Mouse (Mus musculus) stomach, embryonic 16.5 days (tissue): ENCODE data around the gene Ifit2. TPM values are rescaled to one million over a fixed set of nuclear protein-coding genes. Genes with fewer than 3 reads are reported as not detected.
"Not testable (repeated sequence)": the region's sequence is repeated elsewhere in the genome, so short reads cannot be mapped to it uniquely, and the experiment has no call there.

Experiments
- ATAC-seq: fragments of 200-750 bp; cut with Nextera tagmentation; 2 replicates; pipeline ENCODE4 v1.8.0; 2017; ENCODE audit warnings: moderate number of reproducible peaks, moderate TSS enrichment; ENCODE audit not compliant: insufficient read depth, low FRiP score
- H3K27ac ChIP-seq: fragments of 300-500 bp; sonication (generic); 2 replicates; pipeline ENCODE4 v1.5.1; 2014; ENCODE audit warnings: low read length
- H3K27me3 ChIP-seq: fragments of 300-500 bp; sonication (generic); 2 replicates; pipeline ENCODE4 v1.6.1; 2014; ENCODE audit warnings: low read length, control low read depth, mixed read lengths; ENCODE audit not compliant: control insufficient read depth, insufficient read depth
- H3K36me3 ChIP-seq: fragments of 300-500 bp; sonication (generic); 2 replicates; pipeline ENCODE4 v1.6.1; 2014; ENCODE audit warnings: low read length; ENCODE audit not compliant: control insufficient read depth, insufficient read depth
- H3K4me1 ChIP-seq: fragments of 300-500 bp; sonication (generic); 2 replicates; pipeline ENCODE4 v1.6.1; 2014; ENCODE audit warnings: low read length, control low read depth, mixed read lengths; ENCODE audit not compliant: control insufficient read depth, insufficient read depth
- H3K4me2 ChIP-seq: fragments of 300-500 bp; sonication (generic); 2 replicates; pipeline ENCODE4 v1.6.1; 2014; ENCODE audit warnings: low read depth, low read length, mixed read lengths
- H3K4me3 ChIP-seq: fragments of 300-500 bp; sonication (generic); replicated peaks from 2 replicates; pipeline ENCODE4 v1.5.1; 2014; ENCODE audit warnings: mild to moderate bottlenecking, low read length
- H3K9ac ChIP-seq: fragments of 300-500 bp; sonication (generic); 2 replicates; pipeline ENCODE4 v1.6.1; 2014; ENCODE audit warnings: low read length
- H3K9me3 ChIP-seq: fragments of 300-500 bp; sonication (generic); replicated peaks from 2 replicates; pipeline ENCODE4 v1.6.1; 2016; ENCODE audit warnings: low read length, control low read depth; ENCODE audit not compliant: control insufficient read depth
- WGBS: fragments of 180-500 bp; shearing (Covaris S2); extraction: QIAGEN DNeasy Blood & Tissue Kit; methylation state at CpG from one replicate; pipeline ENCODE4 v1.1.7; 2014; 5-methylcytosine and 5-hydroxymethylcytosine counted together
- polyA plus RNA-seq: library from polyadenylated mRNA; unstranded; fragments of >200 nt; fragmentation: Nextera tagmentation; extraction: Ambion mirVana; gene quantifications from 2 replicates; pipeline ENCODE4 v1.2.1, GENCODE M21; 2015

Gene Ifit2
- polyA plus RNA-seq, 1 experiment from 2014 or later, result 6.2 TPM

DNA sequence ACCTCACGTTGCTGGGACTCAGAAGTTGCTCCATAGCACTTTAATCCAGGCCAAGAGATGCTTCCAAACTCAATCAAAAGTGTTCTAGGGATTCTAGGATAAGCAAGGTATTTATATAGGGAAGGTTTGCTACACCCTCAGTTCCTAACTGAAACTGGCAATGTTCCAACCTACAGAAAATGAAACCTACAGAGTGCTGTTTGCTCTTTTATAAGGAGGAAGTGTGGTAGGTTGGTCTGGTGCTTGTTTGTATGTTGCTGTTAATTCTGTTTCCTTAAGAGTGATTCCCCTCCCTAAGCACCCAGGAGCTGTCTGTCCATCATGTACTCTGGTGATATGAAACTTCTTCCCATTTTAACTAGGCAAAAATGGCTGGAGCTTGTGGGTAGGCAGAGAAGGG, 51.4 kb downstream of the Ifit2 start, which contains the start of gene Ifit1bl1:
Gene Ifit1bl1 (minus strand): TSS at position 69 of the 400 bp plus-strand sequence.
- H3K4me1 ChIP-seq, H3K27me3 ChIP-seq, H3K4me3 ChIP-seq, H3K9me3 ChIP-seq, H3K36me3 ChIP-seq, H3K9ac ChIP-seq, H3K27ac ChIP-seq, H3K4me2 ChIP-seq: not testable (repeated sequence)
- peak; percentile 50; the same call in 1 of the 2 replicates for ATAC-seq
- 36% methylated on average over 1 of the region's 1 CpGs for WGBS

DNA sequence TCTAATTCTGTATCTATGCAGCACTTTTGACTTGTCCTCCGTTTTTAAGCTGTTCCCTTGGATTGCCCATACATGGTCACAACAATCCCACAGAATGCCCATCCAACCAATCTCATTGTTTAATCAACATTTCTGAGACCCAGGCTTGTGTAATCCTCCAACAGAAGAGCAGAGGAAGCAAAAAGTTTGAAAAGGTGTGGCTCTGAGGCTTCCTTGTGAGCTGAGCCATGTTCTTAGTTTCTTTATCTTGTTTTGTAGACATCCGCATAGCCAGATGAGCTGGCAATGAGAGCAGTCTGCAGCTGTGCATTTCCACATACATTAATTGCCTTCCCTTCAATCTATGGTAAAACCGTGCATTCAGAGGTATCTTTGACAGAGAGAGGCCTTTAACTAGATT, 55.0 kb downstream of the Ifit2 start:
- no peak for ATAC-seq
- Histone ChIP-seq H3K9me3 (no peaks in the 10 kb centered on the region), H3K4me3 (no peak overlapping the region), H3K27me3 (no peaks in the 10 kb centered on the region), H3K4me2 (no peak overlapping the region), H3K4me1 (no peaks in the 10 kb centered on the region), H3K36me3 (no peaks in the 10 kb centered on the region), H3K27ac (no peak overlapping the region), H3K9ac (no peak overlapping the region)
- WGBS, result 82% methylated on average over 3 of the region's 3 CpGs

- not testable (repeated sequence) for H3K9ac ChIP-seq, H3K27me3 ChIP-seq, H3K9me3 ChIP-seq, H3K27ac ChIP-seq, H3K4me1 ChIP-seq, H3K4me3 ChIP-seq, H3K36me3 ChIP-seq, H3K4me2 ChIP-seq
- WGBS, result 31% methylated on average over 4 of the region's 4 CpGs
- peak; percentile 75 for ATAC-seq
Measured at GRCm38 (mm10) chr19:34607237-34608051, 57.0 kb downstream of the Ifit2 start, which contains the start of gene Ifit3b. Gene Ifit3b (plus strand): TSS chr19:34607970.

GRCm38 (mm10) chr19:34610118-34610517, 59.6 kb downstream of the Ifit2 start:
- WGBS, result 75% methylated on average over 3 of the region's 3 CpGs
- H3K4me2 ChIP-seq, H3K9ac ChIP-seq, H3K27me3 ChIP-seq, H3K4me3 ChIP-seq, H3K36me3 ChIP-seq, H3K9me3 ChIP-seq, H3K4me1 ChIP-seq, H3K27ac ChIP-seq, ATAC-seq: not testable (repeated sequence)

DNA sequence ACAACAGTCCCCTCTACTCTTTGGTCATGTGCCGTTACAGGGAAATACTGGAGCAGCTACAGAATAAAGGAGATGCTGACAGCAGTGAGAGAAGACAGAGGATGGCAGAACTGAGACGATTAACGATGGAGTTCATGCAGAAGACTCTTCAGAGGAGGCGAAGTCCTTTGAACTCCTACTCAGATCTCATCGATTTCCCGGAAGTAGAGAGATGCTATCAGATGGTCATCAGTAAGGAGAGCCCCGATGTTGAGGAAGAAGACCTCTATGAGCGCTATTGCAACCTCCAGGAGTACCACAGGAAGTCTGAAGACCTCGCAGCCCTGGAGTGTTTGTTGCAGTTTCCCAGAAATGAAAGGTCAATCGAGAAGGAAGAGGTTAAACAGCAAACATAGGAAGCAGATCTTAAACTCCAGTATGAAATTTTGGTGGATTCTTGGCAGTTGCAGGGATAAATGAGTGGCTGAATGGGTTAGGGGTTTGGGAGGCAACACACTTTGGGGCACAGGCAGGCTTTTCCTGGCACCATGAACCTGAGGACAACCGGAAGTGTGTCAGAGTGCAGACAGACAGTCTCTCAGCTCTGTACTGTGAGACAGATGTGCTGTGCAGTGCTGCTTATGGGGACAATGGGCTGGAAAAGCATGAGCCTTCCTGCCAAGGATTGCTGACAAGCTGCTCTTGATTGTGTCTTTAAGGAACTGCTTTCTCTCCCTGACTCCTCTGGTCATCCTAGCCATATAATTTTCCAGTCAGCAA, 61.9 kb downstream of the Ifit2 start:
- H3K4me3 ChIP-seq, H3K36me3 ChIP-seq, H3K9me3 ChIP-seq, H3K9ac ChIP-seq, H3K27me3 ChIP-seq, H3K4me2 ChIP-seq, ATAC-seq, H3K27ac ChIP-seq, H3K4me1 ChIP-seq: not testable (repeated sequence)
- WGBS, result 82% methylated on average over 5 of the region's 11 CpGs

- no peaks in the 10 kb centered on the region for H3K36me3 ChIP-seq
- H3K27me3 ChIP-seq, result no peaks in the 10 kb centered on the region
- no peak overlapping the region for H3K4me3 ChIP-seq
- no peak overlapping the region for H3K9ac ChIP-seq
- H3K4me2 ChIP-seq, result no peak overlapping the region
- no peak for ATAC-seq
- 71% methylated on average over 5 of the region's 5 CpGs for WGBS
- no peak overlapping the region for H3K27ac ChIP-seq
- no peaks in the 10 kb centered on the region for H3K4me1 ChIP-seq
- H3K9me3 ChIP-seq, result no peaks in the 10 kb centered on the region
Measured at GRCm38 (mm10) chr19:34620871-34621270, 70.4 kb downstream of the Ifit2 start.

DNA sequence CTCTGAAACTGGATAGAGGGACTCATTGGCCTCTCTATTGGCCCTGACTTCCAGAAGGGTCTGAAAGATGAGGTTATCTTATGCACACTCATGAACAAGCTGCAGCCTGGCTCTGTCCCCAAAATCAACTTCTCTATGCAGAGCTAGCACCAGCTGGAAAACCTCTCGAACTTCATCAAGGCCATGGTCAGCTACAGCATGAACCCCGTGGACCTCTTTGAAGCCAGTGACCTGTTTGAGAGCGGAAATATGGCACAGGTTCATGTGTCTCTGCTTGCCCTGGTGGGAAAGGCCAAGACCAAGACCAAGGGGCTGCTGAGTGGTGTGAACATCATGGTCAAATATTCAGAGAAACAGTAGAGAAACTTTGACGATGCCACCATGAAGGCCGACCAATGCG, 73.3 kb downstream of the Ifit2 start:
- Histone ChIP-seq H3K36me3 (no peaks in the 10 kb centered on the region), H3K4me1 (no peaks in the 10 kb centered on the region), H3K4me3 (no peak overlapping the region), H3K9ac (no peak overlapping the region), H3K9me3 (no peaks in the 10 kb centered on the region), H3K27ac (no peak overlapping the region), H3K4me2 (no peak overlapping the region), H3K27me3 (no peaks in the 10 kb centered on the region)
- 91% methylated on average over 6 of the region's 6 CpGs for WGBS
- ATAC-seq, result no peak

GRCm38 (mm10) chr19:34624663-34625062, 74.2 kb downstream of the Ifit2 start:
- no peak overlapping the region for H3K9ac ChIP-seq

More at GRCm38 (mm10) chr19:34624663-34625062, 74.2 kb downstream of the Ifit2 start:
- no peak for ATAC-seq
- H3K27me3 ChIP-seq, result no peaks in the 10 kb centered on the region
- no peak overlapping the region for H3K27ac ChIP-seq
- no peaks in the 10 kb centered on the region for H3K36me3 ChIP-seq
- no peak overlapping the region for H3K4me3 ChIP-seq
- no peak overlapping the region for H3K4me2 ChIP-seq
- no peaks in the 10 kb centered on the region for H3K9me3 ChIP-seq
- no peaks in the 10 kb centered on the region for H3K4me1 ChIP-seq
- WGBS, result 79% methylated on average over 4 of the region's 4 CpGs
